Mouse (Mus musculus): ENCODE data around the gene Ppp1r14b. TPM values are rescaled to one million over a fixed set of nuclear protein-coding genes. Genes with fewer than 3 reads are reported as not detected.

Gene Ppp1r14b
- polyA plus RNA-seq, 1 experiment from 2014 or later = 60.5 TPM

DNA sequence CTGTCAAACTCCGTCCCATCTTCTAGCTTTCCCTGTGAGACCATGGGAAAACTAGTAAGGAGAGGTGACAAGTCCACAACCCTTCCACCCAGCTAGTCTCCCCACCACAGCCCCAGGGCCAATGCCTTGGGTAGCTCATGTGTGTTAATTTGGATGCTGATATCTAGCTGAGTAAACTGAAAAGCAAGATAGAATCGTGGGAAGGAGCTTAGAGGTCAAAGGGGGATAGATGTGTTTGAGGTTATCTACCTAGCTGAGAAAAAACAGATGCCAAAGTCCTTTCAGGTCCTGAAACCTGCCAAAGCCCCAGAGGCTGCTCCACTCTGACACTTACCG lies 3.8 kb downstream of the Ppp1r14b start:
- ATAC-seq = no peak
- Histone ChIP-seq H3K4me3 (ENCODE audit: low read depth, low read length) (no peak overlapping the region), H3K27ac (ENCODE audit: low read length) (no peak overlapping the region), H3K9ac (replicated peaks; ENCODE audit: low read depth) (no peak overlapping the region), H3K4me2 (replicated peaks; ENCODE audit: low read depth, low read length) (no peak overlapping the region), H3K36me3 (ENCODE audit: insufficient read depth, low read length) (no peaks in the 10 kb centered on the region), H3K27me3 (replicated peaks; ENCODE audit: insufficient read depth, low read length) (no peaks in the 10 kb centered on the region), H3K9me3 (ENCODE audit: low read length) (no peaks in the 10 kb centered on the region), H3K4me1 (ENCODE audit: insufficient read depth, low read depth, low read length) (peaks cover 16% of the 10 kb centered on the region)
- no peak for DNase-seq (ENCODE audit: low spot score)
- 39% methylated on average over 3 of the region's 3 CpGs for WGBS
- TF ChIP-seq CTCF (IDR thresholded peaks at IDR 0.05) (no peak), EP300 (IDR thresholded peaks at IDR 0.05) (no peak)

DNA sequence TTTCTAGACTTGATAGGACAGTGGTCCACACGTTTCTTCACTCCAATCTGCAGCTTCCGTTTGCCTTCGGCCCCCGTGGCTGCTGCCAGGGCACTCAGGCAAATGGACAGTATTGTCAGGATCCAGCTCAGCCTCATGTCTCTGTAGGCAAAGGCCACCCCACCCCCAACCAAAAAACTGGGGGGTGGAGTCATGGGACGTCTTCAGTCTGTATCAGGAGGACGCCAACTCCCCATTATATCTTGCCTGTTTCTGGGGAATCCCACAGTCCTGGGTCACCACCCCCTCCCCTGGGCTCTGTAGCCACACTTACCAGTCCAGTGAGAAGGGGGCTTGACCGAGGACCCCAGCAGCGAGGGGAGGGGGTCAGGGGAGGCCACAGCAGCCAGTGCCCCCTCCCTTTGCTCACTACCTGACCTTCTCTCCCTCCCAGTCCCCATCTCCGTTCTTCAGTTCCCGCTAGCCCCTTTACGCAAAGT lies 4.3 kb downstream of the Ppp1r14b start:
- 4% methylated on average over 11 of the region's 11 CpGs for WGBS
- no peaks in the 10 kb centered on the region for H3K9me3 ChIP-seq (ENCODE audit: low read length)
- peaks cover 16% of the 10 kb centered on the region for H3K4me1 ChIP-seq (ENCODE audit: insufficient read depth, low read depth, low read length)
- no peak for ATAC-seq
- H3K27ac ChIP-seq (ENCODE audit: low read length) = peak overlapping the region; percentile 45; the same call in 1 of the 2 replicates
- peak overlapping the region; percentile 6; the same call in 1 of the 2 replicates for H3K9ac ChIP-seq (replicated peaks; ENCODE audit: low read depth)
- H3K36me3 ChIP-seq (ENCODE audit: insufficient read depth, low read length) = no peaks in the 10 kb centered on the region
- H3K4me2 ChIP-seq (replicated peaks; ENCODE audit: low read depth, low read length) = peak overlapping the region; percentile 75
- TF ChIP-seq CTCF (IDR thresholded peaks at IDR 0.05) = no peak
- TF ChIP-seq EP300 (IDR thresholded peaks at IDR 0.05) = no peak
- H3K27me3 ChIP-seq (replicated peaks; ENCODE audit: insufficient read depth, low read length) = no peaks in the 10 kb centered on the region
- no peak for DNase-seq (ENCODE audit: low spot score)
- peak overlapping the region; percentile 53 for H3K4me3 ChIP-seq (ENCODE audit: low read depth, low read length)

DNA sequence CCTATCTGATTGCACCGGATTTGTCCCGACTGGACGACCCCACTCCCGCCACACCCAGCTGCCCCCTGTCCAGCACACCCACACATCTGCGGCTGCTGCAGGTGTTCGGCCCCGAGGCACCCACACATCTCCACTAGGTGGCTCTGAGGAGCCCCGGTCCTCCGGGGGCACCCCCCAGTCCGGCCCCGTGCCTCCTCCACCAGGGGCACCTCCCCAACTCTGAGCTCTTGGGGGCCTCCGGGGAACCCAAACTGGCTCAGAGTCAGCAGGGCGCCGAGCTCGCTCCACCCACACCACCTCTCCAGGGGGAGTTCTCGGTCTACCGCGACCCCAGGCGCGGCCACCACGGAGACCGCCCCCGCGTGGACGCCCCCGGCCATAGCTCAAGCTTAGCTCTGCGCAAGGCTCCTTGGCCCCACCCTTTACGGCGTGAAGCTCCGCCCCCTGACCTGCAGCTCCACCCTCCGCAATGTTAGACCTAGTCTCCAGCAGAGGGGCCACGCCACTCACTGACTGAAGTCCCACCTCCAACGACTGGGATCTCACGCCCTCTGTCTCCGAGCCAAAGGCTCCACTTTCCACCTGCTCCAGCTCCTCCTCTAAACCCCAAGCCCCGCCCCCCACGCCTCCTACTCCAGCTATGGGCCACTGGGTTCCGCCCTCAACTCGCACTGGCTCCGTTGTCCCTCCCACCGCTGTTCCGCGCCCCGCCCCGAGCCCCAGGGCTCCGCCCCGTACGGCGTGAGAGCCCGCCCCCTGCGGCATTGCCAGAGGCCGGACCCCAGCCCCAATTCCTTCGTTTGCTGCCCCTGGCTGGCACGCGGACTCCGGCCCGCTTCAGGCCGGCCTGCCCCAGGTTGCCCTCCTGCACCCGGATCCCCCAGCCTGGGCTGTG lies 5.0 kb downstream of the Ppp1r14b start:
- DNase-seq (ENCODE audit: low spot score) = peak; percentile 100
- WGBS = under 1% methylated on average over 55 of the region's 59 CpGs

DNA sequence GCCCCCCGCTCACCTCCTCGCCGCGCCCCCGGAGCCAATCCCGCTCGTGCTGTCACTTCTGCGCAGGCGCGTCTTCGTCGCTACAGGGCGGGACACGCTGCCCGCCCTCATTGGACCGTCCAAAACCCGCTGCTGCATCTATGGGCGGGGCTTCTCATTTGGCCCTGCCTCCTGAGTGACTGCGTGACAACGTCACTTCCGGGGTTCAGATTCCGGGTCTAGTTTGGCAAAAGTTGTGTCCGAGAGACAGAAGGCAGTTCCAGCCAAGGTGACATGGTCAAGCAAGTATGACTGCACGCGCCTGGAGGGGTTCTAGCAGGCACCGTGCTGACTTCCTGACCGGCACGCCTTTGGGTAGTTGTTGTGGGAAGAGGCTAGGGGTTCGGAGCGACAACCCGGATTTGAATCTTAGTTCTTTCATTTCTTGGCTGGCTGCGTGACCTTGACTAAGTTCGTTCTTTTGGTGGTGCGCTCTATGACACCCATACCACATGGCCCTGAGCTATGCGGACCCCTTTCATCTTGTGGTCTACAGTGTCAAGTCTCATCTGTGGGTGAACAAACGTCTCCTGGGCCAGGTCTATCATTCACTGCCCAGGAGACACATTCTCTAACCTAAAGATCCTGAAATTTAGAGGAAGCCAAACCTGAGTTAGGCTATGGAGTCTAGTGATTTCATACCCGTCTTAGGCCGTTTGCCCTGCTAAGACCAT lies 5.8 kb downstream of the Ppp1r14b start, which contains the start of gene Fkbp2:
Fkbp2 (minus strand) TSS at position 121 of the 713 bp plus-strand sequence.
- Histone ChIP-seq H3K4me1 (ENCODE audit: insufficient read depth, low read depth, low read length) (peaks cover 16% of the 10 kb centered on the region), H3K4me3 (ENCODE audit: low read depth, low read length) (peak within 1 kb of the TSS; percentile 53), H3K4me2 (replicated peaks; ENCODE audit: low read depth, low read length) (peak within 1 kb of the TSS; percentile 75), H3K36me3 (ENCODE audit: insufficient read depth, low read length) (no peaks in the 10 kb centered on the region), H3K9ac (replicated peaks; ENCODE audit: low read depth) (peak within 1 kb of the TSS; percentile 60), H3K27me3 (replicated peaks; ENCODE audit: insufficient read depth, low read length) (no peaks in the 10 kb centered on the region), H3K9me3 (ENCODE audit: low read length) (no peaks in the 10 kb centered on the region), H3K27ac (ENCODE audit: low read length) (peak within 1 kb of the TSS; percentile 90)
- TF ChIP-seq EP300 (IDR thresholded peaks at IDR 0.05) = no peak
- no peak for TF ChIP-seq CTCF (IDR thresholded peaks at IDR 0.05)
- under 1% methylated on average over 36 of the region's 38 CpGs for WGBS
- DNase-seq (ENCODE audit: low spot score) (peak; percentile 99), ATAC-seq (peak; percentile 88)

More for the DNA sequence above, 5.0 kb downstream of the Ppp1r14b start:
- peaks cover 16% of the 10 kb centered on the region for H3K4me1 ChIP-seq (ENCODE audit: insufficient read depth, low read depth, low read length)
- peak overlapping the region; percentile 6; the same call in 1 of the 2 replicates for H3K9ac ChIP-seq (replicated peaks; ENCODE audit: low read depth)
- peak; percentile 92 for ATAC-seq
- H3K4me3 ChIP-seq (ENCODE audit: low read depth, low read length) = peak overlapping the region; percentile 53
- peak overlapping the region; percentile 75 for H3K4me2 ChIP-seq (replicated peaks; ENCODE audit: low read depth, low read length)
- no peaks in the 10 kb centered on the region for H3K27me3 ChIP-seq (replicated peaks; ENCODE audit: insufficient read depth, low read length)
- H3K9me3 ChIP-seq (ENCODE audit: low read length) = no peaks in the 10 kb centered on the region
- TF ChIP-seq CTCF (IDR thresholded peaks at IDR 0.05) (peak; percentile 77), EP300 (IDR thresholded peaks at IDR 0.05) (no peak)
- H3K36me3 ChIP-seq (ENCODE audit: insufficient read depth, low read length) = no peaks in the 10 kb centered on the region
- peak overlapping the region; percentile 90 for H3K27ac ChIP-seq (ENCODE audit: low read length)

DNA sequence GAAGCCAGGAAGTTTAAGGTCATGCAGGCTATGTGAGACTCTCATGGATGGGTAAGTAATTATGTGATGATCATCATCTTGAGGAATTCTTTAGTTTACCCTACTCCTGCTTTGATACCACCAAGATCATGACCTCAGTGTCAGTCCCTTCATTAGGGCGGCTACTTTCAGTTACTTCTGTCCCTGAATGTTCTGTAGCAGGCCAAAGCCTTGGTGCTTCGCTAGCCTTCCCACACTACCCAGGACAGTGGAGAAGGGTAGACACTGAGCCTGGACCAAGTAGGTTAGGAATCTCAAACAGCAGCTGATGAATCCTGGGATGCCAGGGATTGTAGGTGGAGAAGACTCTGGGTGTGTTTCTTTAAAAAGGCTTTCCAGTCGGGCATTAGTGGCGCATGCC lies 6.7 kb downstream of the Ppp1r14b start:
- no peak overlapping the region; the same call in 1 of the 2 replicates for H3K4me2 ChIP-seq (replicated peaks; ENCODE audit: low read depth, low read length)
- no peak for ATAC-seq
- no peak for DNase-seq (ENCODE audit: low spot score)
- TF ChIP-seq CTCF (IDR thresholded peaks at IDR 0.05) (no peak), EP300 (IDR thresholded peaks at IDR 0.05) (no peak)
- no peaks in the 10 kb centered on the region for H3K27me3 ChIP-seq (replicated peaks; ENCODE audit: insufficient read depth, low read length)
- no peaks in the 10 kb centered on the region for H3K9me3 ChIP-seq (ENCODE audit: low read length)
- 0 out of 2 replicates have a peak overlapping the region, but pooled peaks have one; percentile 90 for H3K27ac ChIP-seq (ENCODE audit: low read length)
- 89% methylated on average over 4 of the region's 4 CpGs for WGBS
- H3K4me3 ChIP-seq (ENCODE audit: low read depth, low read length) = no peak overlapping the region
- H3K36me3 ChIP-seq (ENCODE audit: insufficient read depth, low read length) = no peaks in the 10 kb centered on the region
- H3K9ac ChIP-seq (replicated peaks; ENCODE audit: low read depth) = no peak overlapping the region
- H3K4me1 ChIP-seq (ENCODE audit: insufficient read depth, low read depth, low read length) = peaks cover 8% of the 10 kb centered on the region

DNA sequence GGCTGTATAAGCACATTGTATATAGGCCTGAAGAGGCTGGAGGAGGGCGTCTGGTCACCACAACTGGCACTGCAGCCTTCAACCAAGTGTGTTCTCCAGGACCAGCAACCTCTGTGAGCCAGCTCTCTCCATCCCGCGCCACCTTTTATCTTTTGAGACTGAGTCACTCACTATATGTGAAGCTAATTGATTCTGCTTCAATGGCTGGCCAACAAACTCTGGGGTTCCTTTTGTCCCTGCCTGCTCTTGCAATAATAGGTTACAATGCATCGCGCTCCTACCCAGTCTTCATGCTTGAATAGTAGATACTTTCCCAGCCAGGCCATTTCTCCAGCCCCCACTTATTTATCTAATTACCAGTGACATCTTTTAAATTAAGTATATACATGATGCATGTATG lies 8.9 kb downstream of the Ppp1r14b start:
- no peaks in the 10 kb centered on the region for H3K36me3 ChIP-seq (ENCODE audit: insufficient read depth, low read length)
- 92% methylated on average over 5 of the region's 5 CpGs for WGBS

More for the DNA sequence above, 8.9 kb downstream of the Ppp1r14b start:
- H3K4me1 ChIP-seq (ENCODE audit: insufficient read depth, low read depth, low read length) = peaks cover 5% of the 10 kb centered on the region
- no peak for DNase-seq (ENCODE audit: low spot score)
- no peaks in the 10 kb centered on the region for H3K27me3 ChIP-seq (replicated peaks; ENCODE audit: insufficient read depth, low read length)
- no peak overlapping the region for H3K4me2 ChIP-seq (replicated peaks; ENCODE audit: low read depth, low read length)
- ATAC-seq = no peak
- no peaks in the 10 kb centered on the region for H3K9me3 ChIP-seq (ENCODE audit: low read length)
- TF ChIP-seq CTCF (IDR thresholded peaks at IDR 0.05) (no peak), EP300 (IDR thresholded peaks at IDR 0.05) (no peak)
- no peak overlapping the region for H3K4me3 ChIP-seq (ENCODE audit: low read depth, low read length)
- H3K27ac ChIP-seq (ENCODE audit: low read length) = no peak overlapping the region
- H3K9ac ChIP-seq (replicated peaks; ENCODE audit: low read depth) = no peak overlapping the region

Measured in lung, postnatal 0 days (tissue).